27 mouse cellular contexts compared by ENCODE assay signal in the genomic region with DNA sequence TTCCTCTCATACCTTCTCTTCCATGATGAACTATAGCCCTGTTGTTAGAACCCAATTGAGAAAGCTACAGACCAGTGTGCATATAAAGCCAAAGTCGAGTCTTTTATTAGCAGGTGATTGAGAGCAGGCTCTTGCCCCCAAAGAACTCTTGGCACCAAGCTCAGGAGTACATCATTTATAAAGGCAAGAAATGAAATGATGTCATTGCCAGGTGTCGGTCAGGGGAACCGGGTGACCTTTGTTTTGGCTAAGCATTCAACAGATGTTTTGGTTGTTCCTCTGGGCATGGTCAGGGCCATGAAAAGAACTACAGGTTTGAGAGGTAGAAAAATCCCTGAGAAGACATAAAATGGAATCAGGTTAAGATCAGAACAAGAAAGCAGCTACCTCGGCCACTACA.
"Had no signal": no experiment of that assay in that cellular context is flagged by ENCODE, and none has a peak within 500 bp of the region (broad histone marks: within the 10 kb centered on the region; RNA-seq: fewer than 3 reads in every experiment).

No protein-coding gene starts in this region.

- H3K4me3 ChIP-seq: embryonic facial prominence, embryonic 10.5 days; embryonic facial prominence, embryonic 12.5 days; embryonic facial prominence, embryonic 13.5 days; embryonic facial prominence, embryonic 15.5 days; erythroblast, embryonic 14.5 days; forebrain, embryonic 10.5 days; forebrain, embryonic 12.5 days; forebrain, embryonic 13.5 days; forebrain, embryonic 15.5 days; gastrocnemius, adult 2 months; heart, adult 2 months had no signal

- H3K9me3 ChIP-seq: embryonic facial prominence, embryonic 10.5 days; embryonic facial prominence, embryonic 12.5 days; embryonic facial prominence, embryonic 13.5 days; embryonic facial prominence, embryonic 15.5 days; forebrain, embryonic 10.5 days; forebrain, embryonic 12.5 days; forebrain, embryonic 13.5 days; forebrain, embryonic 15.5 days had no signal

- ATAC-seq: forebrain, embryonic 13.5 days; forebrain, embryonic 14.5 days; forebrain, embryonic 15.5 days; forebrain, embryonic 16.5 days; forebrain, postnatal 0 days had no signal

- H3K27me3 ChIP-seq: embryonic facial prominence, embryonic 12.5 days; embryonic facial prominence, embryonic 13.5 days; embryonic facial prominence, embryonic 15.5 days; forebrain, embryonic 12.5 days; forebrain, embryonic 13.5 days; forebrain, embryonic 15.5 days had no signal

- H3K27ac ChIP-seq: embryonic facial prominence, embryonic 10.5 days; embryonic facial prominence, embryonic 12.5 days; embryonic facial prominence, embryonic 13.5 days; embryonic facial prominence, embryonic 15.5 days; forebrain, embryonic 10.5 days; forebrain, embryonic 12.5 days; forebrain, embryonic 13.5 days; forebrain, embryonic 15.5 days; gastrocnemius, adult 2 months; heart, adult 2 months had no signal

- H3K4me2 ChIP-seq: embryonic facial prominence, embryonic 12.5 days; embryonic facial prominence, embryonic 13.5 days; embryonic facial prominence, embryonic 15.5 days; forebrain, embryonic 12.5 days; forebrain, embryonic 13.5 days; forebrain, embryonic 15.5 days had no signal

- H3K36me3 ChIP-seq: embryonic facial prominence, embryonic 10.5 days; embryonic facial prominence, embryonic 12.5 days; embryonic facial prominence, embryonic 13.5 days; embryonic facial prominence, embryonic 15.5 days; forebrain, embryonic 10.5 days; forebrain, embryonic 12.5 days; forebrain, embryonic 15.5 days had no signal

- H3K4me1 ChIP-seq: embryonic facial prominence, embryonic 10.5 days; embryonic facial prominence, embryonic 12.5 days; embryonic facial prominence, embryonic 13.5 days; embryonic facial prominence, embryonic 15.5 days; forebrain, embryonic 10.5 days; forebrain, embryonic 12.5 days; forebrain, embryonic 13.5 days; forebrain, embryonic 15.5 days had no signal

- H3K9ac ChIP-seq: embryonic facial prominence, embryonic 12.5 days; embryonic facial prominence, embryonic 13.5 days; embryonic facial prominence, embryonic 15.5 days; forebrain, embryonic 12.5 days; forebrain, embryonic 13.5 days; forebrain, embryonic 15.5 days; forebrain, postnatal 0 days had no signal

- DNase-seq: cerebellum, adult 2 months; cerebellum, adult 8-10 months; cerebellum, adult 9-10 months; cerebellum, adult 9-11 months; cerebellum, postnatal 10 days; cerebellum, postnatal 14 days; cerebellum, postnatal 25 days; cerebellum, postnatal 36 days; embryo, embryonic 11 days; forebrain, postnatal 0 days; gastrocnemius, adult 2 months; gastrocnemius, postnatal 10 days; gastrocnemius, postnatal 14 days; gastrocnemius, postnatal 25 days; gastrocnemius, postnatal 36 days had no signal
